Mouse (Mus musculus) embryonic fibroblast, embryonic 13.5 days (primary cell): ENCODE measurements around the gene Myadm. TPM values are rescaled to one million over a fixed set of nuclear protein-coding genes. Genes with fewer than 3 reads are reported as not detected.
"Not testable (repeated sequence)": the region's sequence is repeated elsewhere in the genome, so short reads cannot be mapped to it uniquely, and the experiment has no call there.

Experiments used
- H3K27ac ChIP-seq: 2 replicates; pipeline ENCODE4 v1.5.1; 2012; ENCODE audit warnings: low read length, control low read depth, inconsistent platforms; ENCODE audit not compliant: insufficient read depth
- H3K4me1 ChIP-seq: 2 replicates; pipeline ENCODE4 v1.6.1; 2011; ENCODE audit warnings: low read length; ENCODE audit not compliant: control insufficient read depth, insufficient read depth
- H3K4me3 ChIP-seq: 2 replicates; pipeline ENCODE4 v1.5.1; 2011; ENCODE audit warnings: mild to moderate bottlenecking, control low read depth, low read length; ENCODE audit not compliant: insufficient read depth
- CTCF ChIP-seq: IDR thresholded peaks from 2 replicates; pipeline ENCODE4 v1.5.1; 2011; ENCODE audit warnings: mild to moderate bottlenecking, control low read depth, low read length, moderate library complexity, borderline replicate concordance; ENCODE audit not compliant: insufficient read depth
- POLR2A ChIP-seq: IDR thresholded peaks from 2 replicates; pipeline ENCODE4 v1.6.1; 2011; ENCODE audit warnings: low read depth, mild to moderate bottlenecking, control low read depth, low read length, moderate library complexity
- polyA plus RNA-seq: library from polyadenylated mRNA; stranded (reverse); fragments of >200 nt; gene quantifications from 2 replicates; pipeline ENCODE4 v1.2.4, GENCODE M21; 2011; ENCODE audit warnings: low read depth; ENCODE audit not compliant: missing spikeins, insufficient read length

The Myadm gene
- polyA plus RNA-seq, 1 experiment, result 469 TPM

GRCm38 (mm10) chr7:3275455-3276170, 13.3 kb upstream of the Myadm start:
- TF ChIP-seq POLR2A, result no peak
- no peak for TF ChIP-seq CTCF
- Histone ChIP-seq H3K4me3 (0 out of 2 replicates have a peak overlapping the region, but pooled peaks have one; percentile 2), H3K27ac (peak overlapping the region; percentile 71), H3K4me1 (peaks cover 2% of the 10 kb centered on the region; the same call in 1 of the 2 replicates)

DNA sequence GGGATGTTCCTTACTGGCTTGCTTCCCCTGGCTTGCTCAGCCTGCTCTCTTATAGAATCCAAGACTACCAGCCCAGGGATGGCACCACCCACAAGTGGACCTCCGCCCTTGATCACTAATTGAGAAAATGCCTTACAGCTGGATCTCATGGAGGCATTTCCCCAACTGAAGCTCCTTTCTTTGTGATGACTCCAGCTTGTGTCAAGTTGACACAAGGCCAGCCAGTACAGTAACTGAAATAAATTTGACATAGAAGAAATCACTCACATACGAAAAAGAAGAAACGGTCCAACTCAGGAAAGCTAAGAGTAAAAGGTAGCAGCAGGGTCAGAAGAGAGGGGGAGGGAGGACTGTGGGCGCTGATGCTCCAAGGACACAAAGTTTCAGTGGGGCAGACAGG, 12.1 kb upstream of the Myadm start:
- H3K27ac ChIP-seq, result peak overlapping the region; percentile 5; the same call in 1 of the 2 replicates
- H3K4me1 ChIP-seq, H3K4me3 ChIP-seq: not testable (repeated sequence)

- H3K4me3 ChIP-seq, result no peak overlapping the region
- H3K27ac ChIP-seq, result no peak overlapping the region
- H3K4me1 ChIP-seq, result no peaks in the 10 kb centered on the region; the same call in 1 of the 2 replicates
- no peak for TF ChIP-seq POLR2A
- no peak for TF ChIP-seq CTCF
These were observed 8.7 kb upstream of the Myadm start for GRCm38 (mm10) chr7:3280080-3280653.

DNA sequence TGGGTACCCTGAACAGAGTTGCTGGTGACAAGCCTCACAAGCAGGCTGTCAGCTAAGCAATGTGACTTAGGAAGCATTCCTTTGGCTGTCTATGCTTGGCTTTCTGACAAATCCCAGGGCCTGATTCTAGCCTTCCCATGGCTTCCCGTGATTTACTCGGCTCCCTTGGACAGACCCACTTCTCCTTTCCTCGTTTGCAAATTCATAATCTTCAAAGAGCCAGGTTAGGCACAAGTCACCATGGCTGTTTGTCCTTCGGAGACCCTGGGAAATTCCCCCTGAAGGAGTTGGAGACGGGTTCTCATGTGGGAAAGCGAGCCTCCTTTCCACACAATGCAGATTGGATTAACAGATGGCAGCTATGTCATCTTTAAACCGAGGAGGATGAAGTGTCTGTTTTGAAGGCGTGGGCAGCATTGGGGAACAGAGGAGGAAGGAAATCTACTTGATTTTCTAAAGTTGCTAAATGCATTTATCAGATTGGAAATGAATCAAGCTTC, 8.2 kb upstream of the Myadm start:
- Histone ChIP-seq H3K4me3 (no peak overlapping the region), H3K4me1 (no peaks in the 10 kb centered on the region; the same call in 1 of the 2 replicates), H3K27ac (no peak overlapping the region)
- no peak for TF ChIP-seq POLR2A
- no peak for TF ChIP-seq CTCF

GRCm38 (mm10) chr7:3281741-3282140, 7.1 kb upstream of the Myadm start:
- Histone ChIP-seq H3K27ac (no peak overlapping the region), H3K4me1 (no peaks in the 10 kb centered on the region; the same call in 1 of the 2 replicates), H3K4me3 (no peak overlapping the region)
- TF ChIP-seq POLR2A (no peak), CTCF (no peak)

DNA sequence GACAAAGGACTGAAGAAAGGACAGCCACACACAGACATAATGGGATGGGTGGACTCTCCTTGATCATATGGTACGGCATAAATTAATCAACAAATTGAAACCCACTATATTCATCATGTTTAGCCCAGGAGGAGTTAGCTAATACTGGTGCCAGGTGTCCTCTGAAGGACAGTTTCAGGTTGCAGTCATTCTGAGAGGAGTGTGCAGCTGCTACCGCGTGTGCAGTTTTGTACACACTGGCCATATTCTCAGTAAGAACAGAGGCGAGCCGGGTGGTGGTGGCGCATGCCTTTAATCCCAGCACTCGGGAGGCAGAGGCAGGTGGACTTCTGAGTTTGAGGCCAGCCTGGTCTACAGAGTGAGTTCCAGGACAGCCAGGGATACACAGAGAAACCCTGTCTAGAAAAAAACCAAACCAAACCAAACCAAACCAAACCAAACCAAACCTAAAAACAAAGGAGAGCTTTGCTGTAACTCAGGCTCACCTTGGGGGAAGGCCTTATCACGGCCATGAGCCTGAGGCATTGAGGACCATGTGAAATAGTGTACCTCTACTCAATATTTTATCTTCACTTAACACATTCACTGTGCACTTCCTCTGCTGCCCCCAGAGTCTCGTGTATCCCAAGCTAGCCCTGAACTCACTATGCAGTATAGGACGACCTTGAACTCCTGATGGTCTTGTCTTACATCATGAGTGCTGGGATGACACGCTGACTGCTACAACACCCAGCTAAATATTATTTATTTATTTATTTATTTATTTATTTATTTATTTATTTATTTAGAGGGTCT, 5.6 kb upstream of the Myadm start:
- H3K27ac ChIP-seq, result no peak overlapping the region
- TF ChIP-seq CTCF, result no peak
- TF ChIP-seq POLR2A, result no peak
- H3K4me3 ChIP-seq, result no peak overlapping the region
- H3K4me1 ChIP-seq, result peaks cover 4% of the 10 kb centered on the region; the same call in 1 of the 2 replicates

GRCm38 (mm10) chr7:3284604-3285003, 4.3 kb upstream of the Myadm start:
- peaks cover 6% of the 10 kb centered on the region; the same call in 1 of the 2 replicates for H3K4me1 ChIP-seq

DNA sequence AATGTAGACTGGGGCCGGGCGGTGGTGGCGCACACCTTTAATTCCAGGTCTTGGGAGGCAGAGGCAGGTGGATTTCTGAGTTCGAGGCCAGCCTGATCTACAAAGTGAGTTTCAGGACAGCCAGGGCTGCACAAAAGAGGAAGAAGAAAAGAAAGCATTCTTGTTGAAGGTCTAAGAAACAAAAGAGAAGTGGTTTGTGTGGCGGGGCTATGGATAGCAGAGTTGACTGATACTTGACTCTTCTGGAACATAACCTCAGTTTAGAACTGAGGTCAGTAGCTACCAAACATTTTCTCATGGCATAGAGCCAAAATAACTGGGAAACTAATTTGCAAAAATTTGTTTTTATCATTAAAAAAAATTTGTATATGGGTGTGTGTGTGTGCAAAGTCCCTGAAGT, 2.8 kb upstream of the Myadm start:
- TF ChIP-seq POLR2A, result no peak
- TF ChIP-seq CTCF, result no peak
- Histone ChIP-seq H3K4me1 (peaks cover 10% of the 10 kb centered on the region; the same call in 1 of the 2 replicates), H3K4me3 (no peak overlapping the region), H3K27ac (no peak overlapping the region)

More at GRCm38 (mm10) chr7:3284604-3285003, 4.3 kb upstream of the Myadm start:
- H3K27ac ChIP-seq, result no peak overlapping the region
- TF ChIP-seq POLR2A, result no peak
- TF ChIP-seq CTCF, result no peak
- no peak overlapping the region for H3K4me3 ChIP-seq

GRCm38 (mm10) chr7:3287186-3287585, 1.7 kb upstream of the Myadm start:
- no peak overlapping the region for H3K4me3 ChIP-seq
- no peak for TF ChIP-seq POLR2A
- no peak overlapping the region for H3K27ac ChIP-seq
- peaks cover 10% of the 10 kb centered on the region; the same call in 1 of the 2 replicates for H3K4me1 ChIP-seq
